Mouse (Mus musculus): ENCODE results near the gene Bnc2.

DNA sequence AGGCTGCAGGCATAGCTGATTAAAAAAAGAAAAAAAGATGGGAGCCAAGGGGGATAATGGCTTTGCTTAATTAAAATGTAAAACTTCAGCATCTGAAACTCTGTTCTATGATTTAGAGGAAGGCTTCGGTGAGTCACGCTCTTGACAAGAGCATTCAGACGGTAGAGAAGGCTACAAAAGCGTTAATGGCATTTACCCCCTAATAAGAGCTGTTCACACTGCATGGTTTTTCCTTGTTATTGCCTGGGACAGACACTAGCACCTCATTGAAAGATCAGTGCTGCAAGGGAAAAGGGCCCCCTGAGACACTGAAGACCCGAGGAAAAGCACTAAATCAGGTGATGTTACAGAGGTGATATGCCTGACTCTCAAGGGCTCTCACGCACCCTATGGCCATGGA lies 295.8 kb downstream of the Bnc2 start:
- TF ChIP-seq CTCF (conservative IDR thresholded peaks at IDR 0.05; ENCODE audit: low read length) (no peak), POU5F1 (IDR thresholded peaks at IDR 0.05; ENCODE audit: borderline replicate concordance, low read length) (no peak)
